Mouse (Mus musculus) midbrain, embryonic 16.5 days (tissue): Measurements from ENCODE around the gene Retreg2. TPM values are rescaled to one million over a fixed set of nuclear protein-coding genes. Genes with fewer than 3 reads are reported as not detected.
A peak's percentile ranks its signal among the peaks of the same experiment; 100 is the strongest.

Experiments used
- ATAC-seq: fragments of 200-750 bp; cut with Nextera tagmentation; 2 replicates; pipeline ENCODE4 v1.8.0; 2017; ENCODE audit warnings: moderate TSS enrichment
- H3K27ac ChIP-seq: fragments of 300-500 bp; sonication (generic); 2 replicates; pipeline ENCODE4 v1.5.1; 2014; ENCODE audit warnings: mild to moderate bottlenecking, low read length, mixed read lengths
- H3K27me3 ChIP-seq: fragments of 300-500 bp; sonication (generic); 2 replicates; pipeline ENCODE4 v1.6.1; 2014; ENCODE audit warnings: low read depth, low read length, mixed read lengths; ENCODE audit not compliant: control insufficient read depth, insufficient read depth
- H3K36me3 ChIP-seq: fragments of 300-500 bp; sonication (generic); 2 replicates; pipeline ENCODE4 v1.6.1; 2014; ENCODE audit warnings: mild to moderate bottlenecking, low read length, moderate library complexity, mixed read lengths; ENCODE audit not compliant: control insufficient read depth, insufficient read depth
- H3K4me1 ChIP-seq: fragments of 300-500 bp; sonication (generic); 2 replicates; pipeline ENCODE4 v1.6.1; 2014; ENCODE audit warnings: mild to moderate bottlenecking, low read length, mixed read lengths; ENCODE audit not compliant: control insufficient read depth, insufficient read depth
- H3K4me2 ChIP-seq: fragments of 300-500 bp; sonication (generic); 2 replicates; pipeline ENCODE4 v1.6.1; 2014; ENCODE audit warnings: mild to moderate bottlenecking, low read length, mixed read lengths
- H3K4me3 ChIP-seq: fragments of 300-500 bp; sonication (generic); 2 replicates; pipeline ENCODE4 v1.5.1; 2014; ENCODE audit warnings: low read depth, mild to moderate bottlenecking, low read length, moderate library complexity, mixed read lengths
- H3K9ac ChIP-seq: fragments of 300-500 bp; sonication (generic); 2 replicates; pipeline ENCODE4 v1.6.1; 2014; ENCODE audit warnings: low read depth, low read length, mixed read lengths
- H3K9me3 ChIP-seq: fragments of 300-500 bp; sonication (generic); replicated peaks from 2 replicates; pipeline ENCODE4 v1.6.1; 2014; ENCODE audit warnings: mild to moderate bottlenecking, low read length, mixed read lengths; ENCODE audit not compliant: control insufficient read depth, poor library complexity, severe bottlenecking
- WGBS: fragments of 180-500 bp; shearing (Covaris S2); extraction: QIAGEN DNeasy Blood & Tissue Kit; methylation state at CpG from one replicate; pipeline ENCODE4 v1.1.7; 2014; 5-methylcytosine and 5-hydroxymethylcytosine counted together
- polyA plus RNA-seq: library from polyadenylated mRNA; unstranded; fragments of >200 nt; fragmentation: Nextera tagmentation; extraction: Ambion mirVana; gene quantifications from 2 replicates; pipeline ENCODE4 v1.2.1, GENCODE M21; 2015

Gene Retreg2
- polyA plus RNA-seq, 1 experiment from 2014 or later, result 138 TPM

GRCm38 (mm10) chr1:75182160-75182559 lies 39.6 kb downstream of the Retreg2 start:
- Histone ChIP-seq H3K4me2 (no peak overlapping the region), H3K36me3 (peaks cover 43% of the 10 kb centered on the region), H3K4me1 (peaks cover 18% of the 10 kb centered on the region), H3K27ac (no peak overlapping the region), H3K4me3 (no peak overlapping the region), H3K9me3 (no peaks in the 10 kb centered on the region), H3K9ac (no peak overlapping the region), H3K27me3 (no peaks in the 10 kb centered on the region)
- 65% methylated on average over 4 of the region's 4 CpGs for WGBS
- no peak for ATAC-seq

GRCm38 (mm10) chr1:75185495-75185894 lies 42.9 kb downstream of the Retreg2 start:
- H3K9ac ChIP-seq, result no peak overlapping the region
- H3K4me3 ChIP-seq, result no peak overlapping the region
- no peak overlapping the region for H3K27ac ChIP-seq
- no peak for ATAC-seq
- H3K27me3 ChIP-seq, result no peaks in the 10 kb centered on the region
- H3K9me3 ChIP-seq, result no peaks in the 10 kb centered on the region
- WGBS, result 91% methylated on average over 11 of the region's 11 CpGs
- peaks cover 50% of the 10 kb centered on the region for H3K36me3 ChIP-seq
- H3K4me1 ChIP-seq, result peaks cover 8% of the 10 kb centered on the region
- no peak overlapping the region for H3K4me2 ChIP-seq

- no peaks in the 10 kb centered on the region for H3K9me3 ChIP-seq
- no peak overlapping the region for H3K9ac ChIP-seq
- H3K4me1 ChIP-seq, result peaks cover 14% of the 10 kb centered on the region
- no peak overlapping the region for H3K27ac ChIP-seq
- ATAC-seq, result no peak
- H3K36me3 ChIP-seq, result peaks cover 44% of the 10 kb centered on the region
- H3K4me2 ChIP-seq, result no peak overlapping the region
- H3K4me3 ChIP-seq, result no peak overlapping the region
- no peaks in the 10 kb centered on the region for H3K27me3 ChIP-seq
These were observed 44.5 kb downstream of the Retreg2 start for GRCm38 (mm10) chr1:75187126-75187525.

- Histone ChIP-seq H3K36me3 (peaks cover 37% of the 10 kb centered on the region), H3K4me3 (no peak overlapping the region), H3K9ac (no peak overlapping the region), H3K27me3 (no peaks in the 10 kb centered on the region), H3K9me3 (no peaks in the 10 kb centered on the region), H3K27ac (no peak overlapping the region), H3K4me1 (peaks cover 18% of the 10 kb centered on the region), H3K4me2 (no peak overlapping the region)
- ATAC-seq, result no peak
- whole genome bisulfite sequencing, result 84% methylated on average over 2 of the region's 2 CpGs
These were observed 45.4 kb downstream of the Retreg2 start for GRCm38 (mm10) chr1:75187914-75188483.

GRCm38 (mm10) chr1:75190577-75190976 lies 48.0 kb downstream of the Retreg2 start:
- Histone ChIP-seq H3K36me3 (peaks cover 23% of the 10 kb centered on the region), H3K4me1 (peaks cover 24% of the 10 kb centered on the region), H3K4me3 (no peak overlapping the region), H3K4me2 (peak overlapping the region; percentile 81), H3K9me3 (no peaks in the 10 kb centered on the region), H3K9ac (peak overlapping the region; percentile 90; the same call in 1 of the 2 replicates), H3K27me3 (no peaks in the 10 kb centered on the region), H3K27ac (no peak overlapping the region)
- WGBS, result 79% methylated on average over 2 of the region's 2 CpGs
- ATAC-seq, result no peak

- H3K4me1 ChIP-seq, result peaks cover 24% of the 10 kb centered on the region
- ATAC-seq, result no peak
- H3K4me2 ChIP-seq, result peak overlapping the region; percentile 81
- peak overlapping the region; percentile 90 for H3K9ac ChIP-seq
- no peaks in the 10 kb centered on the region for H3K27me3 ChIP-seq
- 38% methylated on average over 5 of the region's 5 CpGs for WGBS
- peaks cover 22% of the 10 kb centered on the region for H3K36me3 ChIP-seq
- H3K4me3 ChIP-seq, result peak overlapping the region; percentile 78
- no peaks in the 10 kb centered on the region for H3K9me3 ChIP-seq
- peak overlapping the region; percentile 98 for H3K27ac ChIP-seq
These were observed 48.7 kb downstream of the Retreg2 start for GRCm38 (mm10) chr1:75191258-75191621.

GRCm38 (mm10) chr1:75191622-75192402 lies 49.2 kb downstream of the Retreg2 start, which contains the start of the genes Ankzf1 and Atg9a:
Gene Ankzf1 (plus strand): TSS chr1:75192151.
Gene Atg9a (minus strand): TSS chr1:75192196.
- H3K9ac ChIP-seq, result peak within 1 kb of the TSS; percentile 90
- ATAC-seq, result peak; percentile 99
- peaks cover 26% of the 10 kb centered on the region for H3K36me3 ChIP-seq
- no peaks in the 10 kb centered on the region for H3K27me3 ChIP-seq
- peak within 1 kb of the TSS; percentile 99 for H3K4me2 ChIP-seq
- peak within 1 kb of the TSS; percentile 78 for H3K4me3 ChIP-seq
- under 1% methylated on average over 56 of the region's 56 CpGs for WGBS
- peak within 1 kb of the TSS; percentile 98 for H3K27ac ChIP-seq
- H3K4me1 ChIP-seq, result peaks cover 24% of the 10 kb centered on the region
- H3K9me3 ChIP-seq, result no peaks in the 10 kb centered on the region

- Histone ChIP-seq H3K4me1 (peaks cover 24% of the 10 kb centered on the region), H3K4me2 (peak overlapping the region; percentile 99), H3K27me3 (no peaks in the 10 kb centered on the region), H3K27ac (peak overlapping the region; percentile 98), H3K4me3 (peak overlapping the region; percentile 78), H3K36me3 (peaks cover 26% of the 10 kb centered on the region), H3K9me3 (no peaks in the 10 kb centered on the region), H3K9ac (peak overlapping the region; percentile 90)
- under 1% methylated on average over 19 of the region's 19 CpGs for WGBS
- ATAC-seq, result peak; percentile 15
These were observed 49.9 kb downstream of the Retreg2 start for GRCm38 (mm10) chr1:75192452-75192851.
